8 mouse cellular contexts compared by ENCODE assay signal in the genomic region with DNA sequence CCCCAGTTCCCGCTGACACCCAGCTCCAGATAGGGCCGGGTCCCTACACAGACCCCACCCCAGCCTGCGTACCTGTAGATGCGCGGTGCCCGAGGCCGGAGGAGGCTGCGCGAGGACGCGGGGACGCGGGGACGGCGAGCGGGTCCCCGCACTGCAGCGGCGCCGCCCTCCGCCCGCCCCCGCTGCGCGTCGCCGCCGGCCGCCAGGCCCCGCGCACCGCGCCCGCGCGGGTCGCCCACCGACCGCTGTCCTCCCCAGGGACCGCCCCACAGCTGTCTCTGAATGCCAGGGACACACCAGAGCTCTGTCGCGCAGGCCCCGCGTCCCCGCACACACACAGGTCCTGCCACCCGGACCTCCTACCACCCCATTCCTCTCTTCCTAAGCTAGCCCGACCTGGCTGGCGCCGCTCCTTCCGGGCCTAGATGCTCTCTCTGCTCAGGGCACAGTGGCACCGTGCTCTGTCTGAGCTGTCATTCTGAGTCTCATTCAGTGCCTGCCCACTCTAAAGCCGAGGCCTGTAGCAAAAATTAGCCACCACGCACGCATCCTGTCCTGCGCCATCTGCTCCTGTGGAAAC. TPM values are rescaled to one million over a fixed set of nuclear protein-coding genes. Genes with fewer than 3 reads are reported as not detected.
DNase-seq lines count a peak whose midpoint lies in the region; ATAC-seq and TF ChIP-seq lines count a peak whose summit lies in the region.

No protein-coding gene starts in this region.

- H3K27ac ChIP-seq in liver, embryonic 11.5 days (ENCODE audit: low read depth, low read length) = no peak overlapping the region
- H3K27ac ChIP-seq in forebrain, postnatal 0 days (ENCODE audit: low read depth, low read length) = peak overlapping the region; percentile 88
- H3K27ac ChIP-seq in midbrain, embryonic 14.5 days (replicated peaks; ENCODE audit: low read depth, low read length) = peak overlapping the region; percentile 84

- 5% methylated on average over 55 of the region's 55 CpGs for WGBS in liver, embryonic 11.5 days
- WGBS in forebrain, postnatal 0 days = 8% methylated on average over 38 of the region's 55 CpGs
- WGBS in midbrain, embryonic 14.5 days = 2% methylated on average over 55 of the region's 55 CpGs

- peaks cover 19% of the 10 kb centered on the region for H3K27me3 ChIP-seq in liver, embryonic 11.5 days (replicated peaks; ENCODE audit: control insufficient read depth, insufficient read depth, low read length)
- H3K27me3 ChIP-seq in forebrain, postnatal 0 days (ENCODE audit: insufficient read depth, low read length) = no peaks in the 10 kb centered on the region
- H3K27me3 ChIP-seq in midbrain, embryonic 14.5 days (ENCODE audit: control insufficient read depth, insufficient read depth, low read length) = no peaks in the 10 kb centered on the region

- peaks cover 4% of the 10 kb centered on the region; the same call in 1 of the 2 replicates for H3K4me1 ChIP-seq in liver, embryonic 11.5 days (replicated peaks; ENCODE audit: control insufficient read depth, insufficient read depth, low read length)
- peaks cover 18% of the 10 kb centered on the region for H3K4me1 ChIP-seq in forebrain, postnatal 0 days (ENCODE audit: insufficient read depth)
- peaks cover 10% of the 10 kb centered on the region; the same call in 1 of the 2 replicates for H3K4me1 ChIP-seq in midbrain, embryonic 14.5 days (ENCODE audit: control insufficient read depth, insufficient read depth, low read length)

- H3K4me2 ChIP-seq in liver, embryonic 11.5 days = peak overlapping the region; percentile 65
- peak overlapping the region; percentile 59 for H3K4me2 ChIP-seq in forebrain, postnatal 0 days (ENCODE audit: low read depth)
- H3K4me2 ChIP-seq in midbrain, embryonic 14.5 days (ENCODE audit: low read length) = peak overlapping the region; percentile 72

- no peaks in the 10 kb centered on the region for H3K9me3 ChIP-seq in liver, embryonic 11.5 days (ENCODE audit: control insufficient read depth, low read length)
- H3K9me3 ChIP-seq in forebrain, postnatal 0 days (ENCODE audit: low read length) = no peaks in the 10 kb centered on the region
- no peaks in the 10 kb centered on the region for H3K9me3 ChIP-seq in midbrain, embryonic 14.5 days (ENCODE audit: control insufficient read depth, low read length)

- ATAC-seq in liver, embryonic 11.5 days (replicated peaks; ENCODE audit: low FRiP score) = no peak
- ATAC-seq in forebrain, postnatal 0 days = peak; percentile 84
- ATAC-seq in midbrain, embryonic 14.5 days (ENCODE audit: low FRiP score, low TSS enrichment) = peak; percentile 85

- peak overlapping the region; percentile 55 for H3K4me3 ChIP-seq in liver, embryonic 11.5 days (ENCODE audit: low read depth, low read length)
- H3K4me3 ChIP-seq in forebrain, postnatal 0 days (ENCODE audit: low read depth, low read length) = peak overlapping the region; percentile 60
- H3K4me3 ChIP-seq in midbrain, embryonic 14.5 days (replicated peaks; ENCODE audit: low read depth, low read length) = peak overlapping the region; percentile 57

- TF ChIP-seq CTCF in forebrain, postnatal 0 days (IDR thresholded peaks at IDR 0.05; ENCODE audit: low read depth) = no peak

- no peaks in the 10 kb centered on the region for H3K36me3 ChIP-seq in liver, embryonic 11.5 days (ENCODE audit: control insufficient read depth, insufficient read depth, low read length)
- H3K36me3 ChIP-seq in forebrain, postnatal 0 days (ENCODE audit: insufficient read depth) = peaks cover 10% of the 10 kb centered on the region; the same call in 1 of the 2 replicates
- H3K36me3 ChIP-seq in midbrain, embryonic 14.5 days (ENCODE audit: control insufficient read depth, insufficient read depth, low read length) = peaks cover 10% of the 10 kb centered on the region; the same call in 1 of the 2 replicates

- DNase-seq in liver, embryonic 11.5 days (ENCODE audit: low spot score) = no peak
- no peak for DNase-seq in liver
- DNase-seq in cerebellum, adult 8-10 months = peak; percentile 79
- DNase-seq in forebrain, postnatal 0 days = peak; percentile 63
- DNase-seq in layer of hippocampus, postnatal 36 days = peak; percentile 49 to 51
- DNase-seq in midbrain, embryonic 14.5 days = peak; percentile 84
- DNase-seq in urinary bladder, postnatal 4 days (ENCODE audit: low spot score in 2 of 2) = no peak
- DNase-seq in gastrocnemius, postnatal 4 days (ENCODE audit: low spot score in 2 of 2) = no peak

- H3K9ac ChIP-seq in liver, embryonic 11.5 days (ENCODE audit: low read depth, low read length) = 0 out of 2 replicates have a peak overlapping the region, but pooled peaks have one; percentile 40
- H3K9ac ChIP-seq in forebrain, postnatal 0 days = peak overlapping the region; percentile 80
- H3K9ac ChIP-seq in midbrain, embryonic 14.5 days (replicated peaks; ENCODE audit: low read length) = peak overlapping the region; percentile 77

RNA-seq across cellular contexts. Expression of gene Prkar1b, which starts 20.1 kb away (rescaled TPM):
- 5.3 and 6.9 TPM in 2 replicates for polyA plus RNA-seq in liver, embryonic 11.5 days (2014; fragmentation: Nextera tagmentation; extraction: Ambion mirVana)
- 253 and 303 TPM in 2 replicates for total RNA-seq in forebrain, postnatal 0 days (2014; rRNA removed)
- polyA plus RNA-seq in forebrain, postnatal 0 days (2015; fragmentation: Nextera tagmentation; extraction: Ambion mirVana) = 361 and 392 TPM in 2 replicates
- total RNA-seq in layer of hippocampus, postnatal 36 days (2021) = 100 to 1,000 TPM; 397 to 416 TPM
- 169 and 190 TPM in 2 replicates for polyA plus RNA-seq in midbrain, embryonic 14.5 days (2014; fragmentation: Nextera tagmentation; extraction: Ambion mirVana)
- total RNA-seq in gastrocnemius, postnatal 4 days (2021) = 1 to 10 TPM; 3.9 to 5.1 TPM

RNA-seq across cellular contexts. Expression of gene Dnaaf5, which starts 20.4 kb away (rescaled TPM):
- 17.1 and 17.6 TPM in 2 replicates for polyA plus RNA-seq in liver, embryonic 11.5 days (2014; fragmentation: Nextera tagmentation; extraction: Ambion mirVana)
- total RNA-seq in forebrain, postnatal 0 days (2014; rRNA removed) = 9.4 and 12.5 TPM in 2 replicates
- polyA plus RNA-seq in forebrain, postnatal 0 days (2015; fragmentation: Nextera tagmentation; extraction: Ambion mirVana) = 2.0 and 2.6 TPM in 2 replicates
- total RNA-seq in layer of hippocampus, postnatal 36 days (2021) = 1 to 10 TPM; 8.0 to 8.4 TPM
- 2.9 and 4.0 TPM in 2 replicates for polyA plus RNA-seq in midbrain, embryonic 14.5 days (2014; fragmentation: Nextera tagmentation; extraction: Ambion mirVana)
- 10 to 100 TPM; 10.3 to 10.4 TPM for total RNA-seq in gastrocnemius, postnatal 4 days (2021)

Comparison
In these comparisons a context has a peak if more than half of its experiments do, and no peak if none do; other contexts are left out.
1. DNase-seq: peak in cerebellum, adult 8-10 months (single experiment), forebrain, postnatal 0 days (single experiment), layer of hippocampus, postnatal 36 days (2 of 2) and midbrain, embryonic 14.5 days (single experiment); none in liver, embryonic 11.5 days (single experiment), liver (single experiment), urinary bladder, postnatal 4 days (0 of 2) and gastrocnemius, postnatal 4 days (0 of 2).
2. RNA of gene Prkar1b, which starts 20.1 kb away (total RNA-seq): 397 to 416 TPM in layer of hippocampus, postnatal 36 days and 253 to 303 TPM in forebrain, postnatal 0 days; 3.9 to 5.1 TPM in gastrocnemius, postnatal 4 days; every median in the first group is over 10 times any median in the second.
3. Peak in every context shown above with its lines, with median percentiles within 50 percentile points of each other: H3K4me2 ChIP-seq, H3K4me3 ChIP-seq and H3K9ac ChIP-seq.